Mouse (Mus musculus): ENCODE measurements around the gene Foxp1.

- no peak for TF ChIP-seq POLR2A (IDR thresholded peaks at IDR 0.05; ENCODE audit: borderline replicate concordance, control insufficient read depth, low read depth, low read length)
- no peak for TF ChIP-seq CTCF (IDR thresholded peaks at IDR 0.05; ENCODE audit: control insufficient read depth, insufficient read depth, low read length)
Observed at GRCm38 (mm10) chr6:98975918-98976317, 546.6 kb downstream of the Foxp1 start.

All from bone marrow, adult 2 months (tissue).